Mouse (Mus musculus): Measurements from ENCODE around the gene Laptm5.

Gene Laptm5

GRCm38 (mm10) chr4:130918805-130919749 is 6.2 kb downstream of the Laptm5 start:
- intact Hi-C loops (cut with DNase I) = no loop called here

DNA sequence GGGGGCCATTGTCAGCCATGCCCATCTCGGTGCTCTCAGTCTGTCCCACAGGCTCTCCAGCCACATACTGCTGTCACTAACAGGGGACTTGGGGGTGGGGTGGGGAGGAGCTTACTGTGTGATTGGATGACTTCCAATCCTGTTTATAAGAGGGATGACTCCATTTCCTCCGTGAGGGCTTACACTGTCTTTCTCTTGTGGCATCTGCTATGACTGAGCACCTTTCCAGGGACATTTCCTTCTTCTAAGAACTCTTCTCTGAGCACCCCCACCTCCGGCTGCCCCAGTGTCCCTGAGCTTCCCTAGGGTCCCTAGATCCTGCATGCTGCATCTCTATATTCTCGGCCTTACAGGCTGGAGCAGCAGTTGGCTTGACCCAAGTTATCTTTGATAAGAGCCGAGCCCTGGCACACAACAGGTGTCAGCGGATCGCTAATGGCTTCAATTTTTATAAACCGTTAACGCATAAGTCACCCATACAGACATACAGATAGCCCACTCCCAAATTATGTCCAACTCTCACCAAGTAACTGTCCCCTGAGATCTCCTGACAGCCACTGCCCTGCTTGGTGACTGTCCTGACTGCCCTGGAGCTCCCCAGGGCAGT is 6.9 kb downstream of the Laptm5 start:
- intact Hi-C loops (cut with DNase I) = no loop called here

GRCm38 (mm10) chr4:130920951-130921693 is 8.2 kb downstream of the Laptm5 start:
- intact Hi-C loops (cut with DNase I) = no loop called here

DNA sequence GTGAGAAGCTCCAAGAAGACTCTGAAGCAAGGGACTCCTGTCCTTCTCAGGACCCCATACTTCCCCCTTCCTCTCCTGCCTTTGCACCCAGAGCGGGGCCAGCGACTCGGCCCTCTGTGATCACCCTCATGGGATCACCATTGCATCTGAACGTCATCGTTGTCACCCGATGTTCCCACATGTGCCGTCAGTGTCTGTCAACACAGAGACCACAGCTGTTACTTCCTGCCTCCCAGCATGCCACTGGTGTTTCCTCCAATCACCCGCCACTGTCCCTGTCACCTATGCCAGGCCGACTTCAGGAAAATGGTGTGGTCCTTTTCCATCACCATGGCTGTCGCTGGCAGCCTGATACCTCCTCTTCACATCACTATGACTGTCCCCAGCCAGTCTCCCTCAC is 9.1 kb downstream of the Laptm5 start:
- intact Hi-C loops (cut with DNase I) = no loop called here

- intact Hi-C loops (cut with DNase I) = no loop called here
Measured at GRCm38 (mm10) chr4:130926274-130926673, 13.3 kb downstream of the Laptm5 start.

- intact Hi-C loops (cut with DNase I) = no loop called here
Measured at GRCm38 (mm10) chr4:130927821-130928220, 14.9 kb downstream of the Laptm5 start.

DNA sequence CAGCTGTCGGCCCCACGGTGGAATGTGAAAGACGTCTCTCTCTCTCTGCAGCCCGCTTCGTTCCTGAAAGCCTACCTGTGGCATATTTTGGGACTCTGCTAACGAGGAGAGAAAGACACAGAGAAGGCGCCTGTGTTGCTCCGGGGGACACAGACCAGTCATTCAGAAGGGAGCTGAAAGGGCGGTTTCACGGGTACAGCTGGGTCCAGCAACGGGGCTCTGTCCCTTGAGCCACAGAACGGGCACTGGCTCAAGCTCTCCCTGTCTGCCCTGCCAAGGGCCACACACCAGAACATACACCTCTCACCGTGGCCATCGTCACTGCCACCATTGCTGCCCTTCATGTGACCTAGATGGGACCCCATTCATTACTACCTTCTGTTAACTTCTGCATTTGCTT is 29.7 kb downstream of the Laptm5 start:
- intact Hi-C loops (cut with DNase I) = loop anchor here (5.0 kb wide), 1 partner anchor 155 kb away; no protein-coding TSS in a partner anchor

DNA sequence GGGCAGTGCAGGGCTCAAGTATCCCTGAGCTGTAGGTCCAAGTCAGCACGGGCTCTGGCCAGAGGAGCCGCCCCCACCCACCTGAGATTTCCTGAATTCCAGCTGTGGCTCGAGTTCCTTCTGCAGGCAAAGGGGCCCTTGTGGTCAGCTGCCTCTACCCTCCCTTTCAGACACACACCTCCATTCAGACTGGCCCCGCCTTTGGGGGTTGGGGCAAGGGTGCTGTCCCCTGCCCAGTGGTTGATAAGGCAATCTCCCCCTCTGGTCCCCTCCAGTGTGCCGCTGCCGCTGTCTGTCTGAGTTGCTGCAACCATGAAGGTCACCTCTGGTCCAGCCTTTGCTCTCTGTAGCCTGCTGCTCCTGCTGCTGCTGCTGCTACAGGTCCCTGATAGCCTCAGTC is 31.2 kb downstream of the Laptm5 start, which contains the start of gene Matn1:
Gene Matn1, plus strand, starts transcription at position 274 of the 400 bp plus-strand sequence.
- intact Hi-C loops (cut with DNase I) = loop anchor here (5.0 kb wide), 1 partner anchor 157 kb away; no protein-coding TSS in a partner anchor

DNA sequence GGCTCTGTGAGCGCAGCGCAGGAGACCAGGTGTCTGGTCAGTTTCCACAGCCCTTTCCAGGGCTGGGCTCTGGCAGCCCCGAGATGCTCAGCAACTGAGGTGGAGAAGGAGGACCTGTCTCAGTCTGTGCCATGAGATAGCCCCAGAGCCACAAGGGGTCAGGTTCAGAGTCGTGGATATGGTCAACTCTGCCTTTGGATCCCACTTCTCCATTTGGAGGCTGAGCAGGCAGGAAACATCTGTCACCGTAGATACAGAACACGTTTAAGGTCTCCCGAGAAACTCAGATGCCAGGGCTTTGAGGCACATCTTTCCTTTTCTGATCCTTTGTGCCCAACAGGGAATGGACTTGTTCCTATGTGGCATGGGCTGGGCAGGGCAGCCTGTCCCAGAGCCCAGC is 31.9 kb downstream of the Laptm5 start:
- intact Hi-C loops (cut with DNase I) = loop anchor here (5.0 kb wide), 1 partner anchor 157 kb away; no protein-coding TSS in a partner anchor

DNA sequence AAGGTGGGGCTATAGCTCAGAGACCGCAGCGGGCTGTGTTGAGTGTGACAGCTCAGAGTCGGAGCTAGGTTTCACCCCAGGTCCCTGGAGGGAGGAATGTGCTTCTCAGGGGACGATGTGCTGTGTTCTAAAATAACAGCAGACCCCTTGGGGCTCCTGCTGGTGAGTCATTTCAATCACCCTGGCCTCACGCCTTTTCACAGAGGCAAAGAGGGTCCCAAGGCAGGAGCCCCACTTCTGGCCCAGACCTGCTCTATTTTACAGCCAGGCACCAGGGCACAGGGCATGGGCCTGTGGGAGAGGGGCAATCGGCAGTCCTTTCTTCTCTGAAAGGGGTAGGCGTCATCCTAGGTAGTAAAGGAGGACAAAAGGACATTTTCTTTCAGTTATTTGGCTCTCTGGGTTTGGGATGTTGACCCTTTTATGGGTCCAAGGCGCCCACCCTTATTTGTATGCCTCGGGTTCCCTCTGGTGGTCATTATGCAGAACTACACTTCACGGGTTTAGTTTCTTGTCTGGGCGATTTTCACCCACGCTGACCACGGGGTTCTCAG is 34.2 kb downstream of the Laptm5 start:
- intact Hi-C loops (cut with DNase I) = loop anchor here (2.0 kb wide), 1 partner anchor 54 kb away; no protein-coding TSS in a partner anchor

DNA sequence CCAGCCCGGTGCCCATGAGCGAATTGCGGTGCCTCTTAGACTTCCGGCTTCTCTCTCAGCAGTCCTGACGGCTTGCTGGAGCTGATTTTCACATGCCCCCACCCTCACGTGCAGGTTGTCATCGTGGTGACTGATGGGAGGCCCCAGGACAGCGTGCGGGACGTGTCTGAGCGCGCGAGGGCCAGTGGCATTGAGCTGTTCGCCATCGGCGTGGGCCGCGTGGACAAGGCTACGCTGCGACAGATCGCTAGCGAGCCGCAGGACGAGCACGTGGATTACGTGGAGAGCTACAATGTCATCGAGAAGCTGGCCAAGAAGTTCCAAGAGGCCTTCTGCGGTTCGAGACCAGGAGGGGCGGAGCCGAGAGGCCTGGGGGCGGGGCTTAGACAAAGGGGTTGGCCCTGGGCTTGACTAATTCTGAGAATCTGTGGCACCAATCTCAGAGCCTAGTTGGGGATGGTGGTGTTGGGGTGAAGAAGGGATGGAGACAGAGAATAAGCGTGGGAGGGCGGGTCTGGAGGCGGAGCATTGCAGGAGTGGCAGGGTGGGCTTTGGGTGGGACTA is 37.0 kb downstream of the Laptm5 start:
- intact Hi-C loops (cut with DNase I) = no loop called here

DNA sequence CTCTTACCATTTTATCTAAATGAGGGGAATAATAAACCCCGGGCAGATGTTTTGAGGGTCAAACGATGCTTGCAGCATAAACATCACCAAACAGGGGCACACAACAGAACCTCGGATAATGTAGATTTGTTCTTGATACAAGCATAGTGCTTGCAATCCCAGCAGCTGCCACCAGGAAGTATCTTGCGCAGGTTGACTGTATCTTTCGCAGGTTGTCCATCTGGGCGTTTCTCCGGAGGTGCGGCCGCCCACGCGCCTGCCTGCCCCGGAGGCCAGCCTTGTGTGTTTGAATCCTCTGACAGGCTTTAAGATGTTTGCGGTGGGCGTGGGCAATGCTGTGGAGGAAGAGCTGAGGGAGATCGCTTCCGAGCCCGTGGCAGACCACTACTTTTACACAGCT is 39.6 kb downstream of the Laptm5 start:
- intact Hi-C loops (cut with DNase I) = no loop called here

GRCm38 (mm10) chr4:130957156-130957555 is 44.2 kb downstream of the Laptm5 start:
- intact Hi-C loops (cut with DNase I) = no loop called here

DNA sequence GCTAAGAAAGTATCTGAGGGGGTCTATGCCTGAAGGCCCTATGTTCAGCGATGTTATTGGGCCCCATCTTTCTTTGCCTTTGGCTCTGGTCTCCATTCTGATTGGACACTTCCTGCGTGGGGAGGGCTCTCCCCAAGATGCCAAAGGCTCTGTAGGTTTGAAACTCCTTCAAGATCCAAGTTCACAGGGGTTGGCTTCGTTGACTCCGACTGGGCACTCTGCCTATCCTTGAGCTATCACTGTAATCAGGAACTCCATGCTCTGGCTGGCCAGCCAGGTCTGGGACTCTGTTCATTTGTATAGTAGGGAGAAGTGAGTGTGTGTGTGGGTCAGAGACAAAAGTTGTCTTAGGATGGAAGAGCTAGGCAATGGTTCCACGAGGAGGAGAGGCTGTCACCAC is 45.9 kb downstream of the Laptm5 start:
- intact Hi-C loops (cut with DNase I) = no loop called here

DNA sequence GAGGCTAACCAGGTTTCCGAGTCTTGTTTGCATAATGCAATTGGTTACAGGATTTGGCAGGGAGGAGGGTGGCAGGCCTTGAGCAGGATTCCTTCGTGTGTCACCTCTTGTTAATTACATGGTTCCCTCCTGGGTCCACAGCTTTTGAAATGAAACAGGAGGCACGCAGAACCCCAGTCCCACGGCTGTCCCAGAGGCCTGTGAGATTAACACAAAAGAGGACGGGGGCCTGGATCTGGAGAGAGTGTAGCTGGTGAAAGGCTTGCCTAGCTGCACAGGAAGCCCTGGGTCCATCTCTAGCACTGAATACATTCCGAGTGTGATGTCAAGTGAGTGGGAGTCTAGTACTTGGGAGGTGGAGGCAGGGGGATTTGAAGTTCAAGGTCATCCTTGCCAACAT is 46.8 kb downstream of the Laptm5 start:
- intact Hi-C loops (cut with DNase I) = loop anchor here (2.0 to 5.0 kb wide), 5 partner anchors 178 to 878 kb away; partner anchors contain the start of gene Ptpru

DNA sequence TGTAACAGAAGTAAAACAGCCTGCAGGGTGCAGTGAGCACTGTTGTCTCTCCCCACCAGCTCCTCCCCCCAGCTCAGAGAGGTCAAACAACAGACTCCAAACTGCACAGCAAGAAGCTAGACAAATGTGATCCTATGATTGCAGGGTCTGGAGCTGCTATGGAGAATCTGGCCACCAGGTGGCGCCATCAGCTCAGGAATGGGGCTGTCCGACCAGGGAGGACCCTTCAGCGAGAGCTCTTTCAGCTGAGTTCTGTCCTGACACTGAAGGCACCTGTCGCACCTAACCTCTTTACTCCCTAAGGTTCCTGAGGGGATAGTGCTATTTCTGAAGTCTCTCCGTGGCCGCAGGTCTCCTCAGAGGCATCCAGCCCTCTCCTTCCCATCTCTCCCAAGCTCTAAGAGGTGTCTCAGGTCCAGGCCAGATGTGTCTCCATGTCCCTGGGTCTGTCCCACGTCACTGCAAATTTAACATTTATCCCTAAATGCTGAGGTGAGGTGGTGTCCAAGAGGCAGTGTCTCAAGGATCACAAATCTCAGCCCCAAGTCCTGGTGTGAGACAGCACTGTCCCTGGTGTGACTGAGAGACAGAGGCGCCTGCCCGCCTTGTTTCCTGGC is 47.3 kb downstream of the Laptm5 start:
- intact Hi-C loops (cut with DNase I) = loop anchor here (2.0 to 5.0 kb wide), 5 partner anchors 177 to 877 kb away; partner anchors contain the start of gene Ptpru

DNA sequence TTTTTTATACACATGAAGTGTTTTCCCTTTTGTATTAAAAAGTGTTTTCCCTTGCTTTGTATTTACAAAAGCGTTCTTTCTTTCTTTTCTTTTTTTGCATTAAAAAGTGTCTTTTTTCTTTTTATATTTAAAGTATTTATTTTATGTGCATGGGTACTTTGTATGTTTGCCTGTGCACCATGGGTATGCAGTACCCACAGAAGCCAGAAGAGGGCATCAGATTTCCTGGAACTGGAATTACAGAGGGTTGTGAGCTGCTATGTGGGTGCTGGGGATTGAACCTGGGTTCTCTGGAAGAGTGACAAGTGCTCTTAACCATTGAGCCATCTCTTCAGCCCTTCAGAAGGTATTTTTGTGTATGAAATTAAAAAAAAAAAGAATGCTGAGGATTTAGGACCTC is 58.4 kb downstream of the Laptm5 start:
- intact Hi-C loops (cut with DNase I) = no loop called here

DNA sequence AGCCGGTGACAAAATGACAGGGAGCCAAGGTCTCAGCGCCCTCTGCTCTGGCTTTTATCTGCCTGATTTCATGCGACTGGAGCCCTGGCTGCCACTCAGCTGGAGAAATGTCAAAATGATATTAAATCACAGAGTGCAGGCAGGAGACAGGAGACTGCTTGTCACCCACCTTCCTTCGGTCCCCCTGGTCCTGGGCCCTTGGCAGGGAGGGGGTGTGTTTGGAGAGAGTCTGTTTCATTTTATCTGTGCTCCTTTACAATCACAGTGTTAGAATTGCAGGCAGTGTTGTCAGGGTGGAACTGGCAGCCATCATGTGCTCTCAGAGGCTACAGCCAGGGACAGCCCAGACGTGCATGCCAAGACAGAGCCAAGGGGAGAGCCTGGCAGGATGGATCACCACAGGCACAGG is 59.5 kb downstream of the Laptm5 start:
- intact Hi-C loops (cut with DNase I) = no loop called here

- intact Hi-C loops (cut with DNase I) = no loop called here
Measured at GRCm38 (mm10) chr4:130973332-130974263, 60.7 kb downstream of the Laptm5 start.
